28 mouse cellular contexts compared by ENCODE assay signal in genomic region chr16:38978546-38978945, GRCm38 (mm10).
"Had no signal": no experiment of that assay in that cellular context is flagged by ENCODE, and none has a peak within 500 bp of the region (broad histone marks: within the 10 kb centered on the region; RNA-seq: fewer than 3 reads in every experiment).

No protein-coding gene starts in this region.

- H3K9me3 ChIP-seq: embryonic facial prominence, embryonic 10.5 days; embryonic facial prominence, embryonic 12.5 days; embryonic facial prominence, embryonic 13.5 days; embryonic facial prominence, embryonic 15.5 days; forebrain, embryonic 10.5 days; forebrain, embryonic 12.5 days; forebrain, embryonic 13.5 days; forebrain, embryonic 15.5 days had no signal

- H3K4me3 ChIP-seq: embryonic facial prominence, embryonic 10.5 days; embryonic facial prominence, embryonic 12.5 days; embryonic facial prominence, embryonic 13.5 days; embryonic facial prominence, embryonic 15.5 days; erythroblast, embryonic 14.5 days; forebrain, embryonic 10.5 days; forebrain, embryonic 12.5 days; forebrain, embryonic 13.5 days; forebrain, embryonic 15.5 days; gastrocnemius, adult 2 months; heart, adult 2 months had no signal

- DNase-seq: cerebellum, adult 2 months; cerebellum, adult 8-10 months; cerebellum, adult 9-10 months; cerebellum, adult 9-11 months; cerebellum, postnatal 10 days; cerebellum, postnatal 14 days; cerebellum, postnatal 25 days; cerebellum, postnatal 36 days; embryo, embryonic 11 days; forebrain, postnatal 0 days; gastrocnemius, adult 2 months; gastrocnemius, postnatal 10 days; gastrocnemius, postnatal 14 days; gastrocnemius, postnatal 25 days; gastrocnemius, postnatal 36 days; heart, adult 18-20 months; heart, adult 2 months had no signal

- H3K4me2 ChIP-seq: embryonic facial prominence, embryonic 12.5 days; embryonic facial prominence, embryonic 13.5 days; embryonic facial prominence, embryonic 15.5 days; forebrain, embryonic 12.5 days; forebrain, embryonic 13.5 days; forebrain, embryonic 15.5 days had no signal

- H3K36me3 ChIP-seq: embryonic facial prominence, embryonic 10.5 days; embryonic facial prominence, embryonic 12.5 days; embryonic facial prominence, embryonic 13.5 days; embryonic facial prominence, embryonic 15.5 days; forebrain, embryonic 10.5 days; forebrain, embryonic 12.5 days; forebrain, embryonic 15.5 days had no signal

- H3K4me1 ChIP-seq: embryonic facial prominence, embryonic 15.5 days had no signal

- H3K27me3 ChIP-seq: embryonic facial prominence, embryonic 15.5 days; forebrain, embryonic 12.5 days; forebrain, embryonic 13.5 days; forebrain, embryonic 15.5 days had no signal

- H3K9ac ChIP-seq: embryonic facial prominence, embryonic 12.5 days; embryonic facial prominence, embryonic 13.5 days; embryonic facial prominence, embryonic 15.5 days; forebrain, embryonic 12.5 days; forebrain, embryonic 13.5 days; forebrain, embryonic 15.5 days; forebrain, postnatal 0 days had no signal

- ATAC-seq: forebrain, embryonic 13.5 days; forebrain, embryonic 14.5 days; forebrain, embryonic 15.5 days; forebrain, embryonic 16.5 days; forebrain, postnatal 0 days had no signal

- H3K27ac ChIP-seq: embryonic facial prominence, embryonic 10.5 days; embryonic facial prominence, embryonic 12.5 days; embryonic facial prominence, embryonic 13.5 days; embryonic facial prominence, embryonic 15.5 days; forebrain, embryonic 10.5 days; forebrain, embryonic 12.5 days; forebrain, embryonic 13.5 days; forebrain, embryonic 15.5 days; gastrocnemius, adult 2 months; heart, adult 2 months had no signal
